Mouse (Mus musculus) right cerebral cortex, postnatal 14 days (tissue): ENCODE measurements around the gene Naa20.
A peak's percentile ranks its signal among the peaks of the same experiment; 100 is the strongest.

Experiments
- DNase-seq: peaks from one replicate; pipeline ENCODE4 v3.0.0; 2022

Naa20 gene

GRCm38 (mm10) chr2:145901861-145902260, at the start of gene Naa20:
Naa20 (plus strand) TSS chr2:145902099.
- DNase-seq = no peak

GRCm38 (mm10) chr2:145855831-145856230, 46.1 kb upstream of the Naa20 start:
- DNase-seq = no peak

GRCm38 (mm10) chr2:145857864-145858263, 44.0 kb upstream of the Naa20 start:
- peak; percentile 23 for DNase-seq

- peak; percentile 54 for DNase-seq
Observed at GRCm38 (mm10) chr2:145859442-145859931, 42.4 kb upstream of the Naa20 start.

- DNase-seq = peak; percentile 82
Observed at GRCm38 (mm10) chr2:145859932-145860801, 41.7 kb upstream of the Naa20 start.

- no peak for DNase-seq
Observed at GRCm38 (mm10) chr2:145861193-145862123, 40.4 kb upstream of the Naa20 start.

- no peak for DNase-seq
Observed at GRCm38 (mm10) chr2:145862206-145862817, 39.6 kb upstream of the Naa20 start.

- DNase-seq = no peak
Observed at GRCm38 (mm10) chr2:145865344-145865743, 36.6 kb upstream of the Naa20 start.

GRCm38 (mm10) chr2:145866238-145866637, 35.7 kb upstream of the Naa20 start:
- no peak for DNase-seq

- no peak for DNase-seq
Observed at GRCm38 (mm10) chr2:145866695-145867449, 35.0 kb upstream of the Naa20 start.

- no peak for DNase-seq
Observed at GRCm38 (mm10) chr2:145871308-145871707, 30.6 kb upstream of the Naa20 start.

- no peak for DNase-seq
Observed at GRCm38 (mm10) chr2:145872099-145872498, 29.8 kb upstream of the Naa20 start.

GRCm38 (mm10) chr2:145873953-145874352, 27.9 kb upstream of the Naa20 start:
- no peak for DNase-seq

GRCm38 (mm10) chr2:145874879-145875482, 26.9 kb upstream of the Naa20 start:
- no peak for DNase-seq

- DNase-seq = no peak
Observed at GRCm38 (mm10) chr2:145877191-145877590, 24.7 kb upstream of the Naa20 start.

GRCm38 (mm10) chr2:145880887-145881747, 20.8 kb upstream of the Naa20 start:
- no peak for DNase-seq

GRCm38 (mm10) chr2:145881932-145882331, 20.0 kb upstream of the Naa20 start:
- DNase-seq = no peak

GRCm38 (mm10) chr2:145882398-145882797, 19.5 kb upstream of the Naa20 start:
- no peak for DNase-seq

- no peak for DNase-seq
Observed at GRCm38 (mm10) chr2:145884036-145884912, 17.6 kb upstream of the Naa20 start.
